Mouse (Mus musculus) CH12.LX (cell line): ENCODE measurements around the gene Nme9.

Experiments used
- CTCF ChIP-seq, 2 experiments: IDR thresholded peaks in 1 of 2; conservative IDR thresholded peaks in 1 of 2; 2 replicates each; pipeline ENCODE4 v1.5.1; 2011 to 2012; ENCODE audit warnings: low read depth in 2 of 2, low read length in 2 of 2, improper control_type of control experiment in 1 of 2, inconsistent platforms in 1 of 2, mild to moderate bottlenecking in 1 of 2, moderate library complexity in 1 of 2
- ELF1 ChIP-seq: IDR thresholded peaks from 2 replicates; pipeline ENCODE4 v1.6.1; 2014; ENCODE audit warnings: low read depth, mild to moderate bottlenecking, inconsistent platforms, low read length, improper control_type of control experiment
- MAZ ChIP-seq: IDR thresholded peaks from 2 replicates; pipeline ENCODE4 v1.6.1; 2012; ENCODE audit warnings: low read depth, mild to moderate bottlenecking, inconsistent platforms, low read length, improper control_type of control experiment, moderate library complexity
- MYC ChIP-seq: IDR thresholded peaks from 2 replicates; pipeline ENCODE4 v1.6.1; 2011; ENCODE audit warnings: low read depth, mild to moderate bottlenecking, improper control_type of control experiment, low read length
- POLR2A ChIP-seq: IDR thresholded peaks from 2 replicates; pipeline ENCODE4 v1.6.1; 2011; ENCODE audit warnings: low read depth, mild to moderate bottlenecking, improper control_type of control experiment, low read length
- RAD21 ChIP-seq: IDR thresholded peaks from 2 replicates; pipeline ENCODE4 v1.6.1; 2011; ENCODE audit warnings: low read depth, mild to moderate bottlenecking, low read length, improper control_type of control experiment, moderate library complexity
- SMC3 ChIP-seq: IDR thresholded peaks from 2 replicates; pipeline ENCODE4 v1.6.1; 2011; ENCODE audit warnings: low read depth, low read length, improper control_type of control experiment
- TBP ChIP-seq: conservative IDR thresholded peaks from 2 replicates; pipeline ENCODE4 v1.6.1; 2011; ENCODE audit warnings: low read depth, low read length, improper control_type of control experiment
- ZC3H11A ChIP-seq: IDR thresholded peaks from 2 replicates; pipeline ENCODE4 v1.6.1; 2012; ENCODE audit warnings: low read depth, mild to moderate bottlenecking, inconsistent platforms, low read length, improper control_type of control experiment

- no peak for TF ChIP-seq TBP
- TF ChIP-seq CTCF (conservative IDR thresholded peaks at IDR 0.05 in 1 of 2, IDR thresholded peaks at IDR 0.05 in 1 of 2; ENCODE audit: low read depth in 2 of 2, low read length in 2 of 2) = no peak
- TF ChIP-seq MYC = no peak
- no peak for TF ChIP-seq MAZ
- TF ChIP-seq POLR2A = no peak
- no peak for TF ChIP-seq ELF1
- TF ChIP-seq SMC3 = no peak
- no peak for TF ChIP-seq RAD21
- TF ChIP-seq ZC3H11A = no peak
These were observed 13.6 kb downstream of the Nme9 start for GRCm38 (mm10) chr9:99464876-99465275.
